Mouse (Mus musculus): ENCODE data around the gene Lrrc3b.

Gene Lrrc3b

GRCm38 (mm10) chr14:15374271-15374670, 64.5 kb downstream of the Lrrc3b start:
- no peaks in the 10 kb centered on the region for H3K36me3 ChIP-seq (ENCODE audit: control insufficient read depth, insufficient read depth, low read length, poor library complexity, severe bottlenecking)

GRCm38 (mm10) chr14:15372985-15373384, 65.8 kb downstream of the Lrrc3b start:
- Histone ChIP-seq H3K36me3 (ENCODE audit: control insufficient read depth, insufficient read depth, low read length, poor library complexity, severe bottlenecking) (no peaks in the 10 kb centered on the region), H3K27me3 (ENCODE audit: control insufficient read depth, insufficient read depth, low read length, poor library complexity, severe bottlenecking) (0 out of 2 replicates have a peak, but pooled peaks cover 3% of the 10 kb centered on the region)
- DNase-seq (ENCODE audit: low read depth, low spot score) = no peak

More at GRCm38 (mm10) chr14:15374271-15374670, 64.5 kb downstream of the Lrrc3b start:
- DNase-seq (ENCODE audit: low read depth, low spot score) = no peak
- H3K27me3 ChIP-seq (ENCODE audit: control insufficient read depth, insufficient read depth, low read length, poor library complexity, severe bottlenecking) = 0 out of 2 replicates have a peak, but pooled peaks cover 3% of the 10 kb centered on the region

- Histone ChIP-seq H3K36me3 (ENCODE audit: control insufficient read depth, insufficient read depth, low read length, poor library complexity, severe bottlenecking) (no peaks in the 10 kb centered on the region), H3K27me3 (ENCODE audit: control insufficient read depth, insufficient read depth, low read length, poor library complexity, severe bottlenecking) (0 out of 2 replicates have a peak, but pooled peaks cover 1% of the 10 kb centered on the region)
- no peak for DNase-seq (ENCODE audit: low read depth, low spot score)
Observed at GRCm38 (mm10) chr14:15365045-15365444, 73.7 kb downstream of the Lrrc3b start.

- H3K36me3 ChIP-seq (ENCODE audit: control insufficient read depth, insufficient read depth, low read length, poor library complexity, severe bottlenecking) = no peaks in the 10 kb centered on the region
- DNase-seq (ENCODE audit: low read depth, low spot score) = no peak
Observed at GRCm38 (mm10) chr14:15359893-15360292, 78.9 kb downstream of the Lrrc3b start.

GRCm38 (mm10) chr14:15359134-15359533, 79.7 kb downstream of the Lrrc3b start:
- DNase-seq (ENCODE audit: low read depth, low spot score) = no peak
- no peaks in the 10 kb centered on the region for H3K27me3 ChIP-seq (ENCODE audit: control insufficient read depth, insufficient read depth, low read length, poor library complexity, severe bottlenecking)
- H3K36me3 ChIP-seq (ENCODE audit: control insufficient read depth, insufficient read depth, low read length, poor library complexity, severe bottlenecking) = no peaks in the 10 kb centered on the region

More at GRCm38 (mm10) chr14:15359893-15360292, 78.9 kb downstream of the Lrrc3b start:
- H3K27me3 ChIP-seq (ENCODE audit: control insufficient read depth, insufficient read depth, low read length, poor library complexity, severe bottlenecking) = no peaks in the 10 kb centered on the region

GRCm38 (mm10) chr14:15355512-15355911, 83.3 kb downstream of the Lrrc3b start:
- DNase-seq (ENCODE audit: low read depth, low spot score) = peak; percentile 81
- H3K36me3 ChIP-seq (ENCODE audit: control insufficient read depth, insufficient read depth, low read length, poor library complexity, severe bottlenecking) = no peaks in the 10 kb centered on the region
- H3K27me3 ChIP-seq (ENCODE audit: control insufficient read depth, insufficient read depth, low read length, poor library complexity, severe bottlenecking) = no peaks in the 10 kb centered on the region

GRCm38 (mm10) chr14:15354299-15354698, 84.5 kb downstream of the Lrrc3b start:
- Histone ChIP-seq H3K27me3 (ENCODE audit: control insufficient read depth, insufficient read depth, low read length, poor library complexity, severe bottlenecking) (no peaks in the 10 kb centered on the region), H3K36me3 (ENCODE audit: control insufficient read depth, insufficient read depth, low read length, poor library complexity, severe bottlenecking) (no peaks in the 10 kb centered on the region)
- no peak for DNase-seq (ENCODE audit: low read depth, low spot score)

- no peaks in the 10 kb centered on the region for H3K36me3 ChIP-seq (ENCODE audit: control insufficient read depth, insufficient read depth, low read length, poor library complexity, severe bottlenecking)
- H3K27me3 ChIP-seq (ENCODE audit: control insufficient read depth, insufficient read depth, low read length, poor library complexity, severe bottlenecking) = no peaks in the 10 kb centered on the region
- no peak for DNase-seq (ENCODE audit: low read depth, low spot score)
Observed at GRCm38 (mm10) chr14:15333130-15333529, 105.7 kb downstream of the Lrrc3b start.

- DNase-seq (ENCODE audit: low read depth, low spot score) = no peak
- Histone ChIP-seq H3K36me3 (ENCODE audit: control insufficient read depth, insufficient read depth, low read length, poor library complexity, severe bottlenecking) (no peaks in the 10 kb centered on the region), H3K27me3 (ENCODE audit: control insufficient read depth, insufficient read depth, low read length, poor library complexity, severe bottlenecking) (no peaks in the 10 kb centered on the region)
Observed at GRCm38 (mm10) chr14:15331370-15331769, 107.4 kb downstream of the Lrrc3b start.

- Histone ChIP-seq H3K36me3 (ENCODE audit: control insufficient read depth, insufficient read depth, low read length, poor library complexity, severe bottlenecking) (no peaks in the 10 kb centered on the region), H3K27me3 (ENCODE audit: control insufficient read depth, insufficient read depth, low read length, poor library complexity, severe bottlenecking) (no peaks in the 10 kb centered on the region)
- DNase-seq (ENCODE audit: low read depth, low spot score) = no peak
Observed at GRCm38 (mm10) chr14:15330155-15330554, 108.6 kb downstream of the Lrrc3b start.

- no peak for DNase-seq (ENCODE audit: low read depth, low spot score)
- Histone ChIP-seq H3K27me3 (ENCODE audit: control insufficient read depth, insufficient read depth, low read length, poor library complexity, severe bottlenecking) (no peaks in the 10 kb centered on the region), H3K36me3 (ENCODE audit: control insufficient read depth, insufficient read depth, low read length, poor library complexity, severe bottlenecking) (no peaks in the 10 kb centered on the region)
Observed at GRCm38 (mm10) chr14:15325872-15326271, 112.9 kb downstream of the Lrrc3b start.

GRCm38 (mm10) chr14:15322441-15323123, 116.2 kb downstream of the Lrrc3b start:
- Histone ChIP-seq H3K27me3 (ENCODE audit: control insufficient read depth, insufficient read depth, low read length, poor library complexity, severe bottlenecking) (no peaks in the 10 kb centered on the region), H3K36me3 (ENCODE audit: control insufficient read depth, insufficient read depth, low read length, poor library complexity, severe bottlenecking) (no peaks in the 10 kb centered on the region)
- no peak for DNase-seq (ENCODE audit: low read depth, low spot score)

- Histone ChIP-seq H3K27me3 (ENCODE audit: control insufficient read depth, insufficient read depth, low read length, poor library complexity, severe bottlenecking) (no peaks in the 10 kb centered on the region), H3K36me3 (ENCODE audit: control insufficient read depth, insufficient read depth, low read length, poor library complexity, severe bottlenecking) (no peaks in the 10 kb centered on the region)
- DNase-seq (ENCODE audit: low read depth, low spot score) = no peak
Observed at GRCm38 (mm10) chr14:15319399-15319915, 119.3 kb downstream of the Lrrc3b start.

- no peak for DNase-seq (ENCODE audit: low read depth, low spot score)
- H3K36me3 ChIP-seq (ENCODE audit: control insufficient read depth, insufficient read depth, low read length, poor library complexity, severe bottlenecking) = no peaks in the 10 kb centered on the region
- no peaks in the 10 kb centered on the region for H3K27me3 ChIP-seq (ENCODE audit: control insufficient read depth, insufficient read depth, low read length, poor library complexity, severe bottlenecking)
Observed at GRCm38 (mm10) chr14:15308576-15308975, 130.2 kb downstream of the Lrrc3b start.
